Mouse (Mus musculus): Measurements from ENCODE around the gene Bcan.

DNA sequence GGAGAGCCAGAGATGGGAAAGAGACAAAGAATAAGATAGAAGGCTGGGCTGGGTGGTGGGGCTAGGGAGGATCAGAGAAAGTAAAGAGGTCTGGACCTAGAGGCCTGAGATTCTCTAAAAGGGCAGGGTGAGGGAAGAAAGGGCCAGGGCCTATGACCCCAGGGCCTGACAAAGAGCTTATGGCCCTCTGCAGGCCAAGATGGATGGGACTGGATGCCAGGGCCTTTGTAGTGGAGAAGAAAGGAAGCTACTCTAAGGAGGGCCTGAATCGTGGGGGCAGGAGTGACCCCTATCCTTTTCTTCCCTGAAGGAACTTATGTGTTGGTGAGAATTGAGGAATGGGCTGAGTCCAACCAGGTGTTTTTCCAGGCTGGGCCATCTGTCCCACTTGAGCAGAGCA lies 42.0 kb downstream of the Bcan start:
- TF ChIP-seq CTCF (IDR thresholded peaks at IDR 0.05; ENCODE audit: borderline replicate concordance, insufficient read depth, low read length) (no peak), POLR2A (IDR thresholded peaks at IDR 0.05; ENCODE audit: low read depth, low read length) (no peak)

All from embryonic fibroblast, embryonic 13.5 days (primary cell).